Mouse (Mus musculus) megakaryocyte, embryonic 14.5 days (primary cell): ENCODE data around the gene Uggt1.

Experiments
- FLI1 ChIP-seq: IDR thresholded peaks from 2 replicates; pipeline ENCODE4 v1.6.1; 2012; ENCODE audit warnings: low read length, inconsistent platforms, mixed read lengths
- GATA1 ChIP-seq: IDR thresholded peaks from 3 replicates; pipeline ENCODE4 v1.6.1; 2012; ENCODE audit warnings: mixed read lengths, low read length, inconsistent platforms, borderline replicate concordance

DNA sequence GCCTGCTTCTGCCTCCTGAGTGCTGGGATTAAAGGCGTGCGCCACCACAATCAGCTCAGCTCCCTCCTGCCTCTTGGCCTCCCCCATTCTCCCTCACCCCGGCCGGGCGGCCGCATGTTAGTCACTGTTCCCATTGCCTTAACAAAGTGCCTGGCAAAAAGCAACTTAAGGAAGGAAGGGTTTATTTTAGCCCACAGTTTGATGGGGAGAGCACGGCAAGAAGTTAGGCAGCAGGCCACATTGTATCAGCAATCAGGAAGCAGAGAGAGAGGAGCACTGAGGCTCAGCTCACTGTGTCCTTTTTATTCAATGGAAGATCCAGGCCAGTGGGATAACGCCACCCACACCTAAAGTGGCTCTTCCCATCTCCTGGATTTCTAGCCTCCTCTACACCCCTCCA, 114.6 kb downstream of the Uggt1 start:
- TF ChIP-seq GATA1 (no peak), FLI1 (no peak)
